Mouse (Mus musculus) heart, embryonic 15.5 days (tissue): ENCODE data around the gene Kcnk7. TPM values are rescaled to one million over a fixed set of nuclear protein-coding genes. Genes with fewer than 3 reads are reported as not detected.

Source experiments
- ATAC-seq: fragments of 200-750 bp; cut with Nextera tagmentation; replicated peaks from 2 replicates; pipeline ENCODE4 v1.8.0; 2017; ENCODE audit warnings: low read depth, moderate TSS enrichment; ENCODE audit not compliant: insufficient number of reproducible peaks, insufficient read depth, low FRiP score
- H3K27ac ChIP-seq: fragments of 300-500 bp; sonication (generic); 2 replicates; pipeline ENCODE4 v1.5.1; 2015; ENCODE audit warnings: mild to moderate bottlenecking, inconsistent platforms
- H3K27me3 ChIP-seq: fragments of 300-500 bp; sonication (generic); 2 replicates; pipeline ENCODE4 v1.6.1; 2015; ENCODE audit warnings: inconsistent platforms
- H3K36me3 ChIP-seq: fragments of 300-500 bp; sonication (generic); 2 replicates; pipeline ENCODE4 v1.6.1; 2015; ENCODE audit warnings: mild to moderate bottlenecking, inconsistent platforms
- H3K4me1 ChIP-seq: fragments of 300-500 bp; sonication (generic); replicated peaks from 2 replicates; pipeline ENCODE4 v1.6.1; 2015; ENCODE audit warnings: inconsistent platforms
- H3K4me2 ChIP-seq: fragments of 300-500 bp; sonication (generic); 2 replicates; pipeline ENCODE4 v1.6.1; 2015; ENCODE audit warnings: inconsistent platforms, mild to moderate bottlenecking, moderate library complexity
- H3K4me3 ChIP-seq: fragments of 300-500 bp; sonication (generic); 2 replicates; pipeline ENCODE4 v1.5.1; 2015; ENCODE audit warnings: mild to moderate bottlenecking, inconsistent platforms
- H3K9ac ChIP-seq: fragments of 300-500 bp; sonication (generic); 2 replicates; pipeline ENCODE4 v1.6.1; 2015; ENCODE audit warnings: mild to moderate bottlenecking, inconsistent platforms
- H3K9me3 ChIP-seq: fragments of 300-500 bp; sonication (generic); replicated peaks from 2 replicates; pipeline ENCODE4 v1.6.1; 2016; ENCODE audit warnings: inconsistent platforms
- WGBS: fragments of 180-500 bp; shearing (Covaris S2); methylation state at CpG from one replicate; pipeline ENCODE4 v1.1.7; 2015; ENCODE audit warnings: mixed read lengths; 5-methylcytosine and 5-hydroxymethylcytosine counted together
- polyA plus RNA-seq: library from polyadenylated mRNA; unstranded; fragments of >200 nt; fragmentation: Nextera tagmentation; extraction: Ambion mirVana; gene quantifications from 2 replicates; pipeline ENCODE4 v1.2.1, GENCODE M21; 2015

Gene Kcnk7
- polyA plus RNA-seq, 1 experiment from 2014 or later, result 0.40 TPM

- Histone ChIP-seq H3K36me3 (peaks cover 84% of the 10 kb centered on the region), H3K4me1 (peaks cover 35% of the 10 kb centered on the region), H3K9ac (0 out of 2 replicates have a peak overlapping the region, but pooled peaks have one; percentile 1), H3K4me3 (peak overlapping the region; percentile 12), H3K4me2 (peak overlapping the region; percentile 39), H3K27me3 (no peaks in the 10 kb centered on the region), H3K27ac (peak overlapping the region; percentile 52), H3K9me3 (no peaks in the 10 kb centered on the region)
- WGBS, result 68% methylated on average over 5 of the region's 5 CpGs
- ATAC-seq, result no peak
Observed at GRCm38 (mm10) chr19:5713255-5713654, 9.1 kb downstream of the Kcnk7 start.

GRCm38 (mm10) chr19:5713730-5714129 is 9.6 kb downstream of the Kcnk7 start:
- WGBS, result 6% methylated on average over 2 of the region's 2 CpGs
- no peaks in the 10 kb centered on the region for H3K9me3 ChIP-seq
- peak overlapping the region; percentile 39 for H3K4me2 ChIP-seq
- peak overlapping the region; percentile 12 for H3K4me3 ChIP-seq
- peaks cover 35% of the 10 kb centered on the region for H3K4me1 ChIP-seq
- no peaks in the 10 kb centered on the region for H3K27me3 ChIP-seq
- ATAC-seq, result peak; percentile 71
- H3K9ac ChIP-seq, result 0 out of 2 replicates have a peak overlapping the region, but pooled peaks have one; percentile 1
- H3K27ac ChIP-seq, result peak overlapping the region; percentile 52
- H3K36me3 ChIP-seq, result peaks cover 84% of the 10 kb centered on the region

DNA sequence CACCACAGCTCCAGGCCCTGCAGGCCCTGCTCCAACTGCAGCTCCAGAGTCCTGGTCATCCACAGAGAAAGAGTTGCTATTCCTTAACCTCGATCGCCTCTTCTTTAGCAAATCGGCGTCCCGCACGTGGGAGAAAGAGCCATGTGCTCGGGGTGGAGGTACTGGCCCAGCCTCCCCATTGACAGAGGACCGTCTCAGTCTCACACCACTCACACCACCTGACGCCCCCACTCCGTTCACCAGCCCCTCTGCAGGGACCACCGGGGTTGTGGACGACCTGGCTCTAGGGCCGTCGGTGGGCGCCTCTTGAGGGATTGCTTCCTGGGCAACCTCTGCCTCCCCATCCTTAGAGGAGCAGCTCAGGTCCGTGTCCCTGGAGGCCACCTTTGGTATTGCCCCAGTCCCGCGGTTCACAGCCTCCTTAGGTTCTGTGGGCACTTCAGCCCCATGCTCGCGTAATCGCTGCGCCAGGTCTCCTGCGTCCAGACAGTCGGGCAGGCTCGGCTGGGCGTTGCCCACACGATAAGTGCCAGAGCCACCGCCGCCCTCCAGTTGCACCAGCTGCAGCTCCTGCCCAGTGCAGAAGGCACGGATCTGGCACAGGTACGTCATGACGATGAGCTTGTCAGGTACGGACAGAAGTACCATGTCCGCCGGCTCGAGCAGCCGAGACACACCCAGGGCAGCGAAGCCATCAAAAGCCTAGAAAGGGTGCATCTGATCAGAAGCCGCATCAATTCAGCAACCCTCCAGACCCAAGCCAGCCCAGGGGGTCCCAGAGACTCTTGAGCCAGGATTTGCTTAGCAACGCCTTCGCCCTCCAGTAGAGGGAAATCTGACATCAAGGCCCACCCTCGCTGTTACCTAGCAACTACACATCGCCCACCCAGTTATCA is 11.9 kb downstream of the Kcnk7 start:
- 46% methylated on average over 43 of the region's 43 CpGs for WGBS

GRCm38 (mm10) chr19:5716955-5717354 is 12.8 kb downstream of the Kcnk7 start:
- Histone ChIP-seq H3K27ac (no peak overlapping the region), H3K9me3 (no peaks in the 10 kb centered on the region), H3K27me3 (no peaks in the 10 kb centered on the region), H3K36me3 (peaks cover 85% of the 10 kb centered on the region), H3K4me1 (peaks cover 31% of the 10 kb centered on the region), H3K9ac (no peak overlapping the region), H3K4me3 (no peak overlapping the region), H3K4me2 (no peak overlapping the region)
- ATAC-seq, result no peak
- WGBS, result 49% methylated on average over 10 of the region's 10 CpGs

More for the DNA sequence above, 11.9 kb downstream of the Kcnk7 start:
- Histone ChIP-seq H3K27me3 (no peaks in the 10 kb centered on the region), H3K9ac (no peak overlapping the region), H3K4me3 (no peak overlapping the region), H3K4me2 (no peak overlapping the region), H3K4me1 (peaks cover 35% of the 10 kb centered on the region), H3K27ac (peak overlapping the region; percentile 24; the same call in 1 of the 2 replicates), H3K36me3 (peaks cover 84% of the 10 kb centered on the region), H3K9me3 (no peaks in the 10 kb centered on the region)
- no peak for ATAC-seq

GRCm38 (mm10) chr19:5721233-5721632 is 17.1 kb downstream of the Kcnk7 start:
- H3K4me1 ChIP-seq, result peaks cover 43% of the 10 kb centered on the region
- H3K36me3 ChIP-seq, result peaks cover 61% of the 10 kb centered on the region
- WGBS, result 84% methylated on average over 6 of the region's 6 CpGs

DNA sequence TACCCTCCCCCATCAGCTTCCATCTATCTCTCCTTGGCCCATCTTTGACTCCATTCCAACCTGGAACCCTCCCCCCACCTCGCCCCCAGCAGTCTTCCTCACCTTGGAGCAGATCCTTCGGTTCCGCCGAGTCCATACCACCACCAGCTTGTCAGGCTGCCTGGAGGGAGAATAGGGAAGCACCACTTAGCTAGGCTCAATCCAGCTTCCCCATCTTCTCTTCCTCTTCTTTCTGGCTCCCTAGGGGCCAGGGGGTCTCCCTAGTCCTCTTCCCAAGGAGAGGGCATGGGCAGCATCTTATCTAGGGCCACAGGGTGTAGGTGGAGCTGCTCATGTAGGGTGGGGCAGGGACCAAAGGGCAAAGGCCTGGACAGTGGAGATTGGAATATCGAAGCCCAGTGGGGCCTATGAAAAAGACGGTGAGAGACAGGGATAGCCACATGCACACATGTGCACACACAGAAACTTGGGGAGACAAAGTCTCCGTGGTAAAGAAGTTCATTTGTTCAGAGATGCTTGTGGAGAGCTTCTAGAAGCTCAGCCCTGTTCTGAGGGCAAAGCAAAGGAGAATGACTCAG is 18.8 kb downstream of the Kcnk7 start:
- H3K27ac ChIP-seq, result no peak overlapping the region
- no peak overlapping the region for H3K9ac ChIP-seq
- 83% methylated on average over 7 of the region's 7 CpGs for WGBS
- peaks cover 47% of the 10 kb centered on the region for H3K4me1 ChIP-seq
- H3K27me3 ChIP-seq, result no peaks in the 10 kb centered on the region
- peaks cover 49% of the 10 kb centered on the region for H3K36me3 ChIP-seq
- no peaks in the 10 kb centered on the region for H3K9me3 ChIP-seq
- no peak for ATAC-seq
- H3K4me2 ChIP-seq, result no peak overlapping the region
- H3K4me3 ChIP-seq, result no peak overlapping the region

More at GRCm38 (mm10) chr19:5721233-5721632, 17.1 kb downstream of the Kcnk7 start:
- Histone ChIP-seq H3K27me3 (no peaks in the 10 kb centered on the region), H3K9me3 (no peaks in the 10 kb centered on the region), H3K9ac (no peak overlapping the region), H3K27ac (no peak overlapping the region), H3K4me3 (no peak overlapping the region), H3K4me2 (no peak overlapping the region)
- ATAC-seq, result no peak

DNA sequence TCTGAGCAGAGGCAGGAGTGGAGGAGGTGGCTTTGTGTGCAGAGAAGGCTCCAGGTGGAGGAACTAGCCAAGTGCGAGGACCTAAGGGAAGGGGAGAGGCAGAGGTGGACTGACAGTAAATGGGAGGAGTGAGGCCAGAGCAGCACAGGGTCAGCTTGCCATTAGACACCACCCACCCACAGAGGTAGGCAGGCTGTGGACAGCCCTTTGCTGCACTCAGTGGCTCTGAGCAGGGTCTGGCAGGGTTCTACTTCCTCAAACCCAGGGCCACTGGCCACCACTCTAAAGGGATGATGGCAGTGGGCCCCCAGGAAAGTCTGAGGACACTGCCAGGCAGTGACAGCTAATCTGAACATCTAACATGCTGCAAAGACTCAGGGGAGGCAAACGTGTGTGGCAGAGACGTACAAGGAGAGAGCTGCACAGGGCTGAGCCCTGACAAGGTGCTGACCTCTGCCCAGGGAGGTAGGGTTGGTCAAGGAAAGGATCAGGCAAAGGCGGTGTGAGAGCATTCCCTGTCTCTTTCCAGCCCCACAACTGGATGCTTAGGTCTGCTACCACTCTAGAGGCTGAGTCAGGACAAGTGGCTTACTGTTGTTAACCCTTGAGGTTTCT is 19.9 kb downstream of the Kcnk7 start:
- Histone ChIP-seq H3K27me3 (no peaks in the 10 kb centered on the region), H3K4me1 (peaks cover 56% of the 10 kb centered on the region), H3K9me3 (no peaks in the 10 kb centered on the region), H3K4me2 (peak overlapping the region; percentile 84), H3K4me3 (peak overlapping the region; percentile 78), H3K9ac (peak overlapping the region; percentile 72), H3K36me3 (peaks cover 41% of the 10 kb centered on the region), H3K27ac (peak overlapping the region; percentile 93)
- whole genome bisulfite sequencing, result 32% methylated on average over 4 of the region's 4 CpGs
- ATAC-seq, result no peak

DNA sequence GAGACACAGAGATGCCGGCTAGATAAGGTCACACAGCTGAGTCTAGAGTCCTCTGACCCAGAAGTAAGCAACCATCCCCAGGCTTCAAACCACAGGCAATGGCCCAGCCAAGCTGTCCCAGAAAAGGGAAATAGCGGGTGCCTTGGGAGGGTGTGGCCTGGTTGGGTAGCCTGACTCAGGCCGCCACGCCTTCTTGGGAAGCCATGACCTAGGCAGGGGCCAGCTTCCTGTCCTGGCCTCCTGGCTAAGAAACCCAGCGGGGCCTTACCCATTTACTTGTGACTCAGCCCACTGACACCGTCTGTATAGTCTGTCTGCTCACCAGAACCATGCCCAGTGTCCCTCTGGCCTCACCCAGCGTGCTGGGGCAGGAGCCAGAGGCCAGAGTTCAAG is 20.4 kb downstream of the Kcnk7 start:
- no peaks in the 10 kb centered on the region for H3K9me3 ChIP-seq
- H3K27ac ChIP-seq, result peak overlapping the region; percentile 93
- H3K4me2 ChIP-seq, result peak overlapping the region; percentile 84
- 27% methylated on average over 7 of the region's 7 CpGs for WGBS
- ATAC-seq, result peak; percentile 25
- H3K27me3 ChIP-seq, result no peaks in the 10 kb centered on the region
- peaks cover 56% of the 10 kb centered on the region for H3K4me1 ChIP-seq
- peaks cover 36% of the 10 kb centered on the region for H3K36me3 ChIP-seq
- peak overlapping the region; percentile 78 for H3K4me3 ChIP-seq
- H3K9ac ChIP-seq, result peak overlapping the region; percentile 72

GRCm38 (mm10) chr19:5725029-5725707 is 21.0 kb downstream of the Kcnk7 start:
- peak overlapping the region; percentile 93 for H3K27ac ChIP-seq
- H3K4me2 ChIP-seq, result peak overlapping the region; percentile 84
- peak; percentile 85 for ATAC-seq
- WGBS, result 17% methylated on average over 12 of the region's 12 CpGs
- no peaks in the 10 kb centered on the region for H3K27me3 ChIP-seq
- peaks cover 62% of the 10 kb centered on the region for H3K4me1 ChIP-seq
- H3K4me3 ChIP-seq, result peak overlapping the region; percentile 78
- peak overlapping the region; percentile 72 for H3K9ac ChIP-seq
- peaks cover 31% of the 10 kb centered on the region for H3K36me3 ChIP-seq
- no peaks in the 10 kb centered on the region for H3K9me3 ChIP-seq

- peak; percentile 29; the same call in 1 of the 2 replicates for ATAC-seq
- peak within 1 kb of the TSS; percentile 93 for H3K27ac ChIP-seq
- no peaks in the 10 kb centered on the region for H3K9me3 ChIP-seq
- H3K4me2 ChIP-seq, result peak within 1 kb of the TSS; percentile 84
- peaks cover 70% of the 10 kb centered on the region for H3K4me1 ChIP-seq
- peaks cover 27% of the 10 kb centered on the region for H3K36me3 ChIP-seq
- H3K9ac ChIP-seq, result peak within 1 kb of the TSS; percentile 72
- H3K4me3 ChIP-seq, result peak within 1 kb of the TSS; percentile 78
- no peaks in the 10 kb centered on the region for H3K27me3 ChIP-seq
- 2% methylated on average over 49 of the region's 49 CpGs for WGBS
Observed at GRCm38 (mm10) chr19:5725767-5726515, 21.8 kb downstream of the Kcnk7 start, which contains the start of gene Ehbp1l1. Gene Ehbp1l1 (minus strand): TSS chr19:5726317.
